Mouse (Mus musculus) frontal cortex, adult (tissue): Measurements from ENCODE around the gene Ercc2.

Experiments
- ATAC-seq: cut with Nextera tagmentation; 2 replicates; pipeline ENCODE4 v1.9.2; 2017; ENCODE audit warnings: mild to moderate bottlenecking, moderate library complexity, mixed read lengths; ENCODE audit not compliant: low TSS enrichment

Ercc2 gene

DNA sequence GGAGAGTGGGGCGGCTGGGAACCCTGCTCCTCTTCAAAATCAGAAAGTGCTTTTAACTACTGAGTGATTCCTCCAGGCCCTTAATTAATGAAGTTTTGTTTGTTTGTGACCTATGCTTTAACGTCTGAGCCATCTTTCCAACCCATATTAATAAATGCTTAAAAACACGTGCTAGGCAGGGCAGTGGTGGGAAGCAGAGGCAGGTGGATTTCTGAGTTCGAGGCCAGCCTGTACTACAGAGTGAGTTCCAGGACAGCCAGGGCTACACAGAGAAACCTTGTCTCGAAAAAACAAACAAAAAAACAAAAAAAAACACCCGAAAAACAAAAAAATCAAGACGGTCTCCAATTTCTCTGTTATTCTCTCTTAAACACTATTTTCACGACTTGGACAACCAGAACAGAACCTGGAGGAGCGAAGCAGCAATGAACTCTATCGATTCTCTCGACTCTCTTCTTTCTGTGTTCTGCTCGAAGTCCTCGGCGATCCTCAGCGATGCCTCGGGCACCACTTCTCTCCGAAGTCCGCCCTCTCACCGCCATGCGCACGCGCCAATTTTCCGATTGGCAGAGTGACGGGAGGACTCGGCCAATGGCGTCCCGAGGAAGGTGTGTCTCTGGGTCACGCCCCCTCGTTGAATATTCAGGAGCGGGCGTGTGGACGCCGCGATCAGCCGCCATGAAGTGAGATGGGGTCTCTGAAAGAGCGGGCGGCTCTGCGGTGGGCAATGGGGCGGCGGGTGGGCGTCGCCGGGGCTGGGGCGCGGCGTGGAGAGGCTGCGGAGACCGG lies at the start of gene Ercc2:
Ercc2 (plus strand) TSS at position 634 of the 789 bp plus-strand sequence.
- ATAC-seq = peak; percentile 97

- peak; percentile 77 for ATAC-seq
These were observed 49.0 kb upstream of the Ercc2 start for GRCm38 (mm10) chr7:19332709-19333352.

GRCm38 (mm10) chr7:19335583-19335982 lies 46.2 kb upstream of the Ercc2 start:
- ATAC-seq = no peak

DNA sequence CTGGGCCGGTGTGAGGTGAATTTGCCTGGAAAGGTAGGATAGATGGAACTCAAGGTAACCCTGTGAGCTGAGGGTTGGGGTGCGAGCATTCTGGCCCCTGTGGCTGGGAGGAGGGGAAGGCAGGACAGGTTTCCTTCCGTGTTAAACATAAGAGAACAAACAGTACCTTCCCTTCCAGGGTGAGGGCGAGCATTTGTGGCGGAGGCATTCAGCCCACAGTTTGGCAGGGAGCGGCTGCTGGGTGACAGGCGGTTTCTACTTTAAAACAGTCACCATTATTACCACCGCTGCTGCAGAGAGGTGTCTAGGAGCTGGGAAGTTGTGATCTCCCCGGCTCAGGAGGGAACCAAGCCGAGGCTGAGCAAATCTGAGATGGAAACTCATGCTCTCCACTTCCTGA lies 44.7 kb upstream of the Ercc2 start:
- peak; percentile 32; the same call in 1 of the 2 replicates for ATAC-seq

- ATAC-seq = no peak
These were observed 43.8 kb upstream of the Ercc2 start for GRCm38 (mm10) chr7:19338060-19338459.

DNA sequence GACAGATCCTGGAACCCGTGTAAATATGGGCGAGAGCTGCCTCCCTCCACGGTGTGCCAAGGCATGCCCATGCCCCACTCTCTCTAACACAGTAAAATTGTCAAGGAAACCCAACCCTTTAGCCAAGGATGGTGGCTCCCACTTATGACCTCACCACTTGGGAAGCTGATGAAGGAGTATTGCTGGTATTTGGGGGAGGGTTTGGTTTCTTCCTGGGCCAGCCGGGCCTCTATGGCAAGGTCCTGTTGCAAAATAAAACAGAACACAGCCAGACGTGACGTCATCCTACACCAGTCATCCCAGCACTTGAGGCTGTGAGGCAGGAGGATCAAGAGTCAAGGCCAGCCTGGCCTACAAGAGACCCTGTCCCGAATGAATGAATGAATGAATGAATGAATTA lies 43.2 kb upstream of the Ercc2 start:
- ATAC-seq = no peak

- ATAC-seq = no peak
These were observed 40.6 kb upstream of the Ercc2 start for GRCm38 (mm10) chr7:19341250-19341649.

GRCm38 (mm10) chr7:19341761-19342409 lies 39.9 kb upstream of the Ercc2 start:
- no peak for ATAC-seq

- ATAC-seq = peak; percentile 22
These were observed 39.3 kb upstream of the Ercc2 start for GRCm38 (mm10) chr7:19342481-19343027.

DNA sequence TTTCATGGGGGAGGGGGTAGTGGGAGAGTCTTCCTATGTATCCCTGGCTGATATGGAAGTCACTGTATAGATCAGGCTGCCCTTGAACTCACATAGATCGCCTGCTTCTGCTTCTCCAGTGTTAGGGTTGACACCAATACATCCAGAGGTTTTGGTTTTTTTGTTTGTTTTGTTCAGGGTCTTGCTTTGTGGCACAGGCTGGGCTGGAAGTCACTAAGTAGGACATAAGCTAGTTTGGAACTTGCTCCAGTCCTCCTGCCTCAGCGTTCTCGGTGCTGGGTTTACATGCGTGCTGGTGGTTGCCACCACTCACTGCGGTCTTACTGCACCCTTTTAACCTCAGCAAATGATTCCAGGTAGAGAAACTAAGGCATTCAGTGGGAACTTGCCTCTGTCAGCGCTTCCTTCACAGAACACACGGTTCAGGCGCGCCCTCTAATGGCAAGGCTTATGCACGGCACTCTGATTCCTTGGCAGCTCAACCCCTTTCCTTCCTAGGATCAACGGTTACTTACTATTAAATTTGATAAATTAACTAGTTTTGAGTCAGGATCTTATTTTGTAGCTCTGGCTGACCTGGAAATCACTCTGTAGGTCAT lies 38.5 kb upstream of the Ercc2 start:
- ATAC-seq = no peak

DNA sequence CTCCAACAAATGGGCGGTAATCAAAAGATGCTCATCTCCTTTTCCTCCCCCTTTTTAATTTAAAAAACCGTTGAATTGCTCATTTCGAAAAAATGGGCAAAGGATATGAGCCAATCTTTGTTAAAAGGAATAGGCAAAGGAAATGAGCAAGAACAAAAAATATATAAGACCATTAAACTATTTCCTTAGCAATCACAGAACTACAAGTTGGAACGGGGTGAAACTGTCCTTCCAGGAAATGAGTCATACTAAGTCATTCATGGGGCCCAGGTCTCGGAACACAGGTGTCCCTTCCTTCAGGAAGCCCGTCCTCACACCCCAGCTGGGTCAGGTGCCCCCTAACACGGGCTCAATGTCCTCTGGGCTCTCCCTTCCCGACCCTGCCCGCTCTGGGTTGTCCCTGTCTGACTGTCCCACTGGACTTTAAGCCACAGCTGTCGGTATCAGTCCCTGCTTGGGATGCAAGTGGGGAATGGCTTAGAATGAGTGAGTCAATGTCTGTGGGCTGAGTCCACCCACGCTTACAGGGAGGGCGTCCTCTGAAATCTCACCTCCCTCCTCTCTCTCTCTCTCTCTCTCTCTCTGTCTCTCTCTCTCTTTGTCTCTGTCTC lies 37.5 kb upstream of the Ercc2 start, which contains the start of gene Ercc1:
Ercc1 (plus strand) TSS at position 542 of the 611 bp plus-strand sequence.
- ATAC-seq = peak; percentile 9; the same call in 1 of the 2 replicates

- ATAC-seq = peak; percentile 75
These were observed 36.8 kb upstream of the Ercc2 start for GRCm38 (mm10) chr7:19344938-19345471.

GRCm38 (mm10) chr7:19349188-19349915 lies 32.5 kb upstream of the Ercc2 start:
- no peak for ATAC-seq

DNA sequence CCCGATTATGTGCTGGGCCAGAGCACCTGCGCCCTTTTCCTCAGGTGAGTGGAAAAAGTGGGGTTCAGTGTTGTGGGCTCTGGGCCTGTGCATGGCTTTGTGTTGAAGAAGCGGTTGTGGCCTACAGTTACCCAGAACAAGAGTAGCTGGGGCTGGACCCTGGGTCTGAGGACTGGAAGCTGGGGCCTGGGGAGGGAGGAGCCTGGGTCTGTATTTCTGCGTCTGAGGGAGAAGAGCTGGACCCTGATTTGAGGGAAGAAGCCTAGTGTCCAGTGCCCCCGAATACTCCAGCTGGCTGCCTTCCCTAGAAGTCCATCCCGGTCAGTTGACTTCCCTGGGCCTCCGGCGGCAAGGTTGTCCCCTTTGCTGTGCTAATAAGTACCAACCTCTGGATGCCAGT lies 31.6 kb upstream of the Ercc2 start:
- ATAC-seq = no peak

DNA sequence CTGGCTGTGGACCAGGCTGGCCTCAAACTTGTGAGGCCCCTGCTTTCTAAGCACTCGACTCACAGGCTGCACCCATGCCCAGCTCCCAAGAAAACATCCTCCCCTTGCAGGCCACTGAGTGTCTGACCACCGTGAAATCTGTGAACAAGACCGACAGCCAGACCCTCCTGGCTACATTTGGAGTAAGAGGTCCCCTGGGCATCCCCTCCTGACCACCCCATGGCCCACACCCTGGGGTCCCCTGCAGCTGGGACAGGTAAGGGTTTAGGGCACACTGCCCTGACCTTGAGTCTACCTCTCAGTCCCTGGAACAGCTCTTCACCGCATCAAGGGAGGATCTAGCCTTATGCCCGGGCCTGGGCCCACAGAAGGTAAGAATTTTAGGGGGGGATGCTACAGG lies 26.8 kb upstream of the Ercc2 start:
- no peak for ATAC-seq

GRCm38 (mm10) chr7:19356311-19356710 lies 25.5 kb upstream of the Ercc2 start:
- no peak for ATAC-seq

GRCm38 (mm10) chr7:19357381-19358375 lies 24.1 kb upstream of the Ercc2 start:
- ATAC-seq = no peak

- ATAC-seq = no peak
These were observed 23.2 kb upstream of the Ercc2 start for GRCm38 (mm10) chr7:19358634-19359033.

DNA sequence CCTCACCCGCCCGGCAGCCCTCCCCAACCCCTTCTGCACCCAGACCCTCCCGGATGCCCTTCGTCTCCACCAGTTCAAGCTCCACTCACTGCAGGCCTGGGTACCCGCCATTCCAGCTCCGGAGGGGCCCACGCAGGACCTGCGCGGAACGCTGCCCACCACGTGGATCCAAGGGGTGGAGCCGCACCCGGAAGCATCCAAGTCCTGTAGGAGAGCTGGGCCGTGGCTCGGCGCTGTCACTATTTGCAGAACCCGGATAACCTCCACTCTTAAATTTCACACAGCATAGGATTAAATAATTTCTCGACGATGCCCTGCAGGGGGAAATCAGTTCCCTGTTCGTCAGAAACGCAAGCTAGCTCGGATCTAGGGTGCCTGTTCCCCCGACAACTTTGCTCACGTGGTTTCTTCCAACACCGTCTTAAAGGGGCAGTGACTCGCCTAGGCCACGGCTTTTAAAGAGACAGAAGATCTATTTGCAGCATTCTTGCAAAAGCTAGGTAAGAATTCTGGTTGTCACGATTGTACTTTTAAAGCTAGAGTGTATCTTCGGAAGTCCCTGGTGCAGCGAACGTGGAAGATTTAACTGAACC lies 22.4 kb upstream of the Ercc2 start, which contains the start of the genes Cd3eap and Ppp1r13l:
Cd3eap (minus strand) TSS at position 185 of the 593 bp plus-strand sequence.
Ppp1r13l (plus strand) TSS at position 451 of the 593 bp plus-strand sequence.
- peak; percentile 59 for ATAC-seq
